Mouse (Mus musculus): ENCODE measurements at regions not wholly inside any gene's neighbourhood (a gene's known extent, or its start where the extent isn't known, plus 50 kb on each side); places are given as distances from the start of the nearest gene placed in this dataset.
"Not testable (repeated sequence)": the region's sequence is repeated elsewhere in the genome, so short reads cannot be mapped to it uniquely, and the experiment has no call there.

- WGBS: 76% methylated on average over 3 of the region's 3 CpGs
Observed at GRCm38 (mm10) chr1:94496341-94496740, 444.0 kb upstream of the Pdcd1 start.

GRCm38 (mm10) chr1:94487062-94487461 is 434.7 kb upstream of the Pdcd1 start:
- TF ChIP-seq POLR2A (IDR thresholded peaks at IDR 0.05; ENCODE audit: borderline replicate concordance, insufficient read depth, low read length) (no peak), CTCF (IDR thresholded peaks at IDR 0.05; ENCODE audit: borderline replicate concordance, insufficient read depth, low read depth, low read length) (no peak)
- Histone ChIP-seq H3K4me3 (replicated peaks; ENCODE audit: insufficient read depth, low read depth, low read length) (no peak overlapping the region), H3K4me1 (ENCODE audit: control insufficient read depth, insufficient read depth, low read length) (no peaks in the 10 kb centered on the region), H3K27ac (ENCODE audit: insufficient read depth, low read length) (no peak overlapping the region), H3K27me3 (ENCODE audit: control insufficient read depth, insufficient read depth, low read length) (no peaks in the 10 kb centered on the region)
- WGBS: 72% methylated on average over 3 of the region's 3 CpGs
- no peak for DNase-seq

More at GRCm38 (mm10) chr1:94496341-94496740, 444.0 kb upstream of the Pdcd1 start:
- Histone ChIP-seq H3K4me3 (replicated peaks; ENCODE audit: insufficient read depth, low read depth, low read length) (no peak overlapping the region), H3K27ac (ENCODE audit: insufficient read depth, low read length) (no peak overlapping the region), H3K4me1 (ENCODE audit: control insufficient read depth, insufficient read depth, low read length) (no peaks in the 10 kb centered on the region), H3K27me3 (ENCODE audit: control insufficient read depth, insufficient read depth, low read length) (no peaks in the 10 kb centered on the region)
- DNase-seq: no peak
- no peak for TF ChIP-seq CTCF (IDR thresholded peaks at IDR 0.05; ENCODE audit: borderline replicate concordance, insufficient read depth, low read depth, low read length)
- TF ChIP-seq POLR2A (IDR thresholded peaks at IDR 0.05; ENCODE audit: borderline replicate concordance, insufficient read depth, low read length): no peak

- H3K4me1 ChIP-seq (ENCODE audit: control insufficient read depth, insufficient read depth, low read length); H3K27me3 ChIP-seq (ENCODE audit: control insufficient read depth, insufficient read depth, low read length); H3K4me3 ChIP-seq (replicated peaks; ENCODE audit: insufficient read depth, low read depth, low read length); H3K27ac ChIP-seq (ENCODE audit: insufficient read depth, low read length): not testable (repeated sequence)
- DNase-seq: peak; percentile 38 to 68
- 97% methylated on average over 18 of the region's 18 CpGs for WGBS
Observed at GRCm38 (mm10) chr1:94469834-94470233, 417.5 kb upstream of the Pdcd1 start.

- Histone ChIP-seq H3K4me3 (replicated peaks; ENCODE audit: insufficient read depth, low read depth, low read length) (no peak overlapping the region), H3K4me1 (ENCODE audit: control insufficient read depth, insufficient read depth, low read length) (no peaks in the 10 kb centered on the region), H3K27ac (ENCODE audit: insufficient read depth, low read length) (no peak overlapping the region), H3K27me3 (ENCODE audit: control insufficient read depth, insufficient read depth, low read length) (no peaks in the 10 kb centered on the region)
- no peak for TF ChIP-seq POLR2A (IDR thresholded peaks at IDR 0.05; ENCODE audit: borderline replicate concordance, insufficient read depth, low read length)
- no peak for TF ChIP-seq CTCF (IDR thresholded peaks at IDR 0.05; ENCODE audit: borderline replicate concordance, insufficient read depth, low read depth, low read length)
- no peak for DNase-seq
- 85% methylated on average over 2 of the region's 2 CpGs for WGBS
Observed at GRCm38 (mm10) chr1:94423731-94424130, 371.4 kb upstream of the Pdcd1 start.

GRCm38 (mm10) chr1:94413043-94413442 is 360.7 kb upstream of the Pdcd1 start:
- WGBS: 13% methylated on average over 9 of the region's 9 CpGs
- Histone ChIP-seq H3K4me3 (replicated peaks; ENCODE audit: insufficient read depth, low read depth, low read length) (no peak overlapping the region), H3K4me1 (ENCODE audit: control insufficient read depth, insufficient read depth, low read length) (no peaks in the 10 kb centered on the region), H3K27ac (ENCODE audit: insufficient read depth, low read length) (no peak overlapping the region), H3K27me3 (ENCODE audit: control insufficient read depth, insufficient read depth, low read length) (no peaks in the 10 kb centered on the region)
- DNase-seq: no peak
- TF ChIP-seq POLR2A (IDR thresholded peaks at IDR 0.05; ENCODE audit: borderline replicate concordance, insufficient read depth, low read length): no peak
- no peak for TF ChIP-seq CTCF (IDR thresholded peaks at IDR 0.05; ENCODE audit: borderline replicate concordance, insufficient read depth, low read depth, low read length)

GRCm38 (mm10) chr1:94366606-94367005 is 314.3 kb upstream of the Pdcd1 start:
- Histone ChIP-seq H3K4me1 (ENCODE audit: control insufficient read depth, insufficient read depth, low read length) (no peaks in the 10 kb centered on the region), H3K27ac (ENCODE audit: insufficient read depth, low read length) (no peak overlapping the region), H3K27me3 (ENCODE audit: control insufficient read depth, insufficient read depth, low read length) (no peaks in the 10 kb centered on the region), H3K4me3 (replicated peaks; ENCODE audit: insufficient read depth, low read depth, low read length) (no peak overlapping the region)
- DNase-seq: no peak
- 79% methylated on average over 1 of the region's 1 CpGs for WGBS
- TF ChIP-seq CTCF (IDR thresholded peaks at IDR 0.05; ENCODE audit: borderline replicate concordance, insufficient read depth, low read depth, low read length): no peak
- TF ChIP-seq POLR2A (IDR thresholded peaks at IDR 0.05; ENCODE audit: borderline replicate concordance, insufficient read depth, low read length): no peak

GRCm38 (mm10) chr1:94356996-94357395 is 304.6 kb upstream of the Pdcd1 start:
- Histone ChIP-seq H3K27ac (ENCODE audit: insufficient read depth, low read length) (no peak overlapping the region), H3K4me1 (ENCODE audit: control insufficient read depth, insufficient read depth, low read length) (no peaks in the 10 kb centered on the region), H3K27me3 (ENCODE audit: control insufficient read depth, insufficient read depth, low read length) (no peaks in the 10 kb centered on the region), H3K4me3 (replicated peaks; ENCODE audit: insufficient read depth, low read depth, low read length) (no peak overlapping the region)
- no peak for TF ChIP-seq CTCF (IDR thresholded peaks at IDR 0.05; ENCODE audit: borderline replicate concordance, insufficient read depth, low read depth, low read length)
- DNase-seq: no peak
- 61% methylated on average over 1 of the region's 1 CpGs for WGBS

GRCm38 (mm10) chr1:94355873-94356272 is 303.5 kb upstream of the Pdcd1 start:
- H3K4me1 ChIP-seq (ENCODE audit: control insufficient read depth, insufficient read depth, low read length): no peaks in the 10 kb centered on the region
- 56% methylated on average over 3 of the region's 3 CpGs for WGBS
- DNase-seq: no peak
- no peaks in the 10 kb centered on the region for H3K27me3 ChIP-seq (ENCODE audit: control insufficient read depth, insufficient read depth, low read length)
- H3K4me3 ChIP-seq (replicated peaks; ENCODE audit: insufficient read depth, low read depth, low read length): no peak overlapping the region
- no peak overlapping the region for H3K27ac ChIP-seq (ENCODE audit: insufficient read depth, low read length)
- TF ChIP-seq POLR2A (IDR thresholded peaks at IDR 0.05; ENCODE audit: borderline replicate concordance, insufficient read depth, low read length) (no peak), CTCF (IDR thresholded peaks at IDR 0.05; ENCODE audit: borderline replicate concordance, insufficient read depth, low read depth, low read length) (no peak)

GRCm38 (mm10) chr1:94342576-94342975 is 290.2 kb upstream of the Pdcd1 start:
- WGBS: 95% methylated on average over 2 of the region's 2 CpGs

More at GRCm38 (mm10) chr1:94342576-94342975, 290.2 kb upstream of the Pdcd1 start:
- H3K4me3 ChIP-seq (replicated peaks; ENCODE audit: insufficient read depth, low read depth, low read length): no peak overlapping the region
- H3K27me3 ChIP-seq (ENCODE audit: control insufficient read depth, insufficient read depth, low read length): no peaks in the 10 kb centered on the region
- TF ChIP-seq POLR2A (IDR thresholded peaks at IDR 0.05; ENCODE audit: borderline replicate concordance, insufficient read depth, low read length): no peak
- TF ChIP-seq CTCF (IDR thresholded peaks at IDR 0.05; ENCODE audit: borderline replicate concordance, insufficient read depth, low read depth, low read length): no peak
- no peaks in the 10 kb centered on the region for H3K4me1 ChIP-seq (ENCODE audit: control insufficient read depth, insufficient read depth, low read length)
- DNase-seq: no peak
- H3K27ac ChIP-seq (ENCODE audit: insufficient read depth, low read length): no peak overlapping the region
